Mouse (Mus musculus): ENCODE measurements at regions not wholly inside any gene's neighbourhood (a gene's known extent, or its start where the extent isn't known, plus 50 kb on each side); places are given as distances from the start of the nearest gene placed in this dataset.

- no peak overlapping the region for H3K9ac ChIP-seq (replicated peaks; ENCODE audit: low read depth, low read length)
- H3K9me3 ChIP-seq (ENCODE audit: control insufficient read depth, low read length): no peaks in the 10 kb centered on the region
- 19% methylated on average over 4 of the region's 4 CpGs for WGBS
- no peak overlapping the region for H3K27ac ChIP-seq (ENCODE audit: low read length)
- H3K27me3 ChIP-seq (replicated peaks; ENCODE audit: control insufficient read depth, insufficient read depth, low read length): no peaks in the 10 kb centered on the region
- no peak overlapping the region for H3K4me3 ChIP-seq (replicated peaks; ENCODE audit: low read length)
- no peaks in the 10 kb centered on the region for H3K36me3 ChIP-seq (ENCODE audit: control insufficient read depth, insufficient read depth)
- no peak overlapping the region for H3K4me2 ChIP-seq (ENCODE audit: low read length)
- no peaks in the 10 kb centered on the region for H3K4me1 ChIP-seq (replicated peaks; ENCODE audit: control insufficient read depth, insufficient read depth, low read length)
- ATAC-seq: peak; percentile 40; the same call in 1 of the 2 replicates
These were observed 275.6 kb upstream of the Far2 start for GRCm38 (mm10) chr6:147771411-147771810.

GRCm38 (mm10) chr6:147773904-147774303 is 273.2 kb upstream of the Far2 start:
- Histone ChIP-seq H3K4me2 (ENCODE audit: low read length) (no peak overlapping the region), H3K9ac (replicated peaks; ENCODE audit: low read depth, low read length) (no peak overlapping the region), H3K36me3 (ENCODE audit: control insufficient read depth, insufficient read depth) (no peaks in the 10 kb centered on the region), H3K9me3 (ENCODE audit: control insufficient read depth, low read length) (no peaks in the 10 kb centered on the region), H3K4me1 (replicated peaks; ENCODE audit: control insufficient read depth, insufficient read depth, low read length) (no peaks in the 10 kb centered on the region), H3K27me3 (replicated peaks; ENCODE audit: control insufficient read depth, insufficient read depth, low read length) (no peaks in the 10 kb centered on the region), H3K27ac (ENCODE audit: low read length) (no peak overlapping the region), H3K4me3 (replicated peaks; ENCODE audit: low read length) (no peak overlapping the region)
- WGBS: 81% methylated on average over 10 of the region's 10 CpGs
- ATAC-seq: no peak

- Histone ChIP-seq H3K4me3 (replicated peaks; ENCODE audit: low read length) (no peak overlapping the region), H3K36me3 (ENCODE audit: control insufficient read depth, insufficient read depth) (no peaks in the 10 kb centered on the region), H3K4me1 (replicated peaks; ENCODE audit: control insufficient read depth, insufficient read depth, low read length) (no peaks in the 10 kb centered on the region), H3K4me2 (ENCODE audit: low read length) (no peak overlapping the region), H3K27ac (ENCODE audit: low read length) (no peak overlapping the region), H3K9me3 (ENCODE audit: control insufficient read depth, low read length) (no peaks in the 10 kb centered on the region), H3K9ac (replicated peaks; ENCODE audit: low read depth, low read length) (no peak overlapping the region), H3K27me3 (replicated peaks; ENCODE audit: control insufficient read depth, insufficient read depth, low read length) (no peaks in the 10 kb centered on the region)
- no peak for ATAC-seq
- 82% methylated on average over 6 of the region's 6 CpGs for WGBS
These were observed 272.4 kb upstream of the Far2 start for GRCm38 (mm10) chr6:147774626-147775025.

GRCm38 (mm10) chr6:147779466-147779865 is 267.6 kb upstream of the Far2 start:
- 93% methylated on average over 1 of the region's 1 CpGs for WGBS
- Histone ChIP-seq H3K4me2 (ENCODE audit: low read length) (no peak overlapping the region), H3K9ac (replicated peaks; ENCODE audit: low read depth, low read length) (no peak overlapping the region), H3K27me3 (replicated peaks; ENCODE audit: control insufficient read depth, insufficient read depth, low read length) (no peaks in the 10 kb centered on the region), H3K4me1 (replicated peaks; ENCODE audit: control insufficient read depth, insufficient read depth, low read length) (no peaks in the 10 kb centered on the region), H3K9me3 (ENCODE audit: control insufficient read depth, low read length) (no peaks in the 10 kb centered on the region), H3K36me3 (ENCODE audit: control insufficient read depth, insufficient read depth) (no peaks in the 10 kb centered on the region), H3K4me3 (replicated peaks; ENCODE audit: low read length) (no peak overlapping the region), H3K27ac (ENCODE audit: low read length) (no peak overlapping the region)
- ATAC-seq: no peak

GRCm38 (mm10) chr6:147784249-147784648 is 262.8 kb upstream of the Far2 start:
- H3K4me2 ChIP-seq (ENCODE audit: low read length): no peak overlapping the region
- H3K4me3 ChIP-seq (replicated peaks; ENCODE audit: low read length): no peak overlapping the region
- H3K4me1 ChIP-seq (replicated peaks; ENCODE audit: control insufficient read depth, insufficient read depth, low read length): no peaks in the 10 kb centered on the region
- H3K27ac ChIP-seq (ENCODE audit: low read length): no peak overlapping the region
- H3K36me3 ChIP-seq (ENCODE audit: control insufficient read depth, insufficient read depth): no peaks in the 10 kb centered on the region
- no peaks in the 10 kb centered on the region for H3K9me3 ChIP-seq (ENCODE audit: control insufficient read depth, low read length)
- WGBS: 88% methylated on average over 2 of the region's 2 CpGs
- H3K27me3 ChIP-seq (replicated peaks; ENCODE audit: control insufficient read depth, insufficient read depth, low read length): no peaks in the 10 kb centered on the region
- no peak overlapping the region for H3K9ac ChIP-seq (replicated peaks; ENCODE audit: low read depth, low read length)
- ATAC-seq: no peak

GRCm38 (mm10) chr6:147784854-147785253 is 262.2 kb upstream of the Far2 start:
- Histone ChIP-seq H3K9ac (replicated peaks; ENCODE audit: low read depth, low read length) (no peak overlapping the region), H3K4me2 (ENCODE audit: low read length) (no peak overlapping the region), H3K27ac (ENCODE audit: low read length) (no peak overlapping the region), H3K4me1 (replicated peaks; ENCODE audit: control insufficient read depth, insufficient read depth, low read length) (no peaks in the 10 kb centered on the region), H3K36me3 (ENCODE audit: control insufficient read depth, insufficient read depth) (no peaks in the 10 kb centered on the region), H3K27me3 (replicated peaks; ENCODE audit: control insufficient read depth, insufficient read depth, low read length) (no peaks in the 10 kb centered on the region), H3K9me3 (ENCODE audit: control insufficient read depth, low read length) (no peaks in the 10 kb centered on the region), H3K4me3 (replicated peaks; ENCODE audit: low read length) (no peak overlapping the region)
- ATAC-seq: no peak
- 96% methylated on average over 6 of the region's 6 CpGs for WGBS

- no peaks in the 10 kb centered on the region for H3K4me1 ChIP-seq (replicated peaks; ENCODE audit: control insufficient read depth, insufficient read depth, low read length)
- 91% methylated on average over 2 of the region's 2 CpGs for WGBS
- H3K36me3 ChIP-seq (ENCODE audit: control insufficient read depth, insufficient read depth): no peaks in the 10 kb centered on the region
- no peak for ATAC-seq
- H3K4me3 ChIP-seq (replicated peaks; ENCODE audit: low read length): no peak overlapping the region
- H3K27me3 ChIP-seq (replicated peaks; ENCODE audit: control insufficient read depth, insufficient read depth, low read length): no peaks in the 10 kb centered on the region
- H3K27ac ChIP-seq (ENCODE audit: low read length): no peak overlapping the region
- no peak overlapping the region for H3K9ac ChIP-seq (replicated peaks; ENCODE audit: low read depth, low read length)
- no peaks in the 10 kb centered on the region for H3K9me3 ChIP-seq (ENCODE audit: control insufficient read depth, low read length)
- no peak overlapping the region for H3K4me2 ChIP-seq (ENCODE audit: low read length)
These were observed 259.0 kb upstream of the Far2 start for GRCm38 (mm10) chr6:147788095-147788494.

- Histone ChIP-seq H3K27ac (ENCODE audit: low read length) (no peak overlapping the region), H3K27me3 (replicated peaks; ENCODE audit: control insufficient read depth, insufficient read depth, low read length) (no peaks in the 10 kb centered on the region), H3K4me3 (replicated peaks; ENCODE audit: low read length) (no peak overlapping the region), H3K36me3 (ENCODE audit: control insufficient read depth, insufficient read depth) (no peaks in the 10 kb centered on the region), H3K9ac (replicated peaks; ENCODE audit: low read depth, low read length) (no peak overlapping the region), H3K4me2 (ENCODE audit: low read length) (no peak overlapping the region), H3K4me1 (replicated peaks; ENCODE audit: control insufficient read depth, insufficient read depth, low read length) (no peaks in the 10 kb centered on the region), H3K9me3 (ENCODE audit: control insufficient read depth, low read length) (no peaks in the 10 kb centered on the region)
- WGBS: 71% methylated on average over 6 of the region's 6 CpGs
- ATAC-seq: no peak
These were observed 257.9 kb upstream of the Far2 start for GRCm38 (mm10) chr6:147789112-147789511.

- Histone ChIP-seq H3K4me1 (replicated peaks; ENCODE audit: control insufficient read depth, insufficient read depth, low read length) (no peaks in the 10 kb centered on the region), H3K27ac (ENCODE audit: low read length) (no peak overlapping the region), H3K36me3 (ENCODE audit: control insufficient read depth, insufficient read depth) (no peaks in the 10 kb centered on the region), H3K27me3 (replicated peaks; ENCODE audit: control insufficient read depth, insufficient read depth, low read length) (no peaks in the 10 kb centered on the region), H3K4me3 (replicated peaks; ENCODE audit: low read length) (no peak overlapping the region), H3K9me3 (ENCODE audit: control insufficient read depth, low read length) (no peaks in the 10 kb centered on the region), H3K4me2 (ENCODE audit: low read length) (no peak overlapping the region), H3K9ac (replicated peaks; ENCODE audit: low read depth, low read length) (no peak overlapping the region)
- no peak for ATAC-seq
- 17% methylated on average over 3 of the region's 3 CpGs for WGBS
These were observed 253.2 kb upstream of the Far2 start for GRCm38 (mm10) chr6:147793811-147794210.

GRCm38 (mm10) chr6:147794351-147794750 is 252.7 kb upstream of the Far2 start:
- Histone ChIP-seq H3K27ac (ENCODE audit: low read length) (no peak overlapping the region), H3K4me3 (replicated peaks; ENCODE audit: low read length) (no peak overlapping the region), H3K4me1 (replicated peaks; ENCODE audit: control insufficient read depth, insufficient read depth, low read length) (no peaks in the 10 kb centered on the region), H3K9me3 (ENCODE audit: control insufficient read depth, low read length) (no peaks in the 10 kb centered on the region), H3K9ac (replicated peaks; ENCODE audit: low read depth, low read length) (no peak overlapping the region), H3K4me2 (ENCODE audit: low read length) (no peak overlapping the region), H3K27me3 (replicated peaks; ENCODE audit: control insufficient read depth, insufficient read depth, low read length) (no peaks in the 10 kb centered on the region), H3K36me3 (ENCODE audit: control insufficient read depth, insufficient read depth) (no peaks in the 10 kb centered on the region)
- ATAC-seq: no peak
- WGBS: 63% methylated on average over 4 of the region's 4 CpGs
